Mouse (Mus musculus): ENCODE results near the gene Ccdc121. TPM values are rescaled to one million over a fixed set of nuclear protein-coding genes. Genes with fewer than 3 reads are reported as not detected.
"Not testable (repeated sequence)": the region's sequence is repeated elsewhere in the genome, so short reads cannot be mapped to it uniquely, and the experiment has no call there.

The Ccdc121 gene
- polyA plus RNA-seq, 3 experiments from 2014 or later = not detected

DNA sequence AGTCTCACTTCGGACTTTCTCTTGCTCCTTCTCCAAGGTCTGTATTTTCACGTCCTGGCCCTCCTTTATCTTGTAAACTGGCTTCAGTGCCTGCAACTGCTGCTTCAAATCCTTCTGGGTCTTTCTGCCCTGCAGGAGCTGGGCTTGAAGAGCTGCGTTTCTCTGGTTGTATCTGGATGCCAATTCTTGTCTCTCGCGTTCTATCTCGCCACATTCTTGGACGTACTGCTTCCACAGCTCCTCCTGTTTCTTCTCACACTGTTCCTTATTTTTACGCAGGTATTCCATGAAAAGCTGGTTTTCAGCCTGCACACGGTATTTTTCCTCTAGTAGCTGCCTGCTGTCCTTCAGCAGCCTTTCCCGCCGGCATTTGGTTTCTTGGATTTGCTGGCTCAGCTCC, 396 bp downstream of the Ccdc121 start:
- ATAC-seq = not testable (repeated sequence)

DNA sequence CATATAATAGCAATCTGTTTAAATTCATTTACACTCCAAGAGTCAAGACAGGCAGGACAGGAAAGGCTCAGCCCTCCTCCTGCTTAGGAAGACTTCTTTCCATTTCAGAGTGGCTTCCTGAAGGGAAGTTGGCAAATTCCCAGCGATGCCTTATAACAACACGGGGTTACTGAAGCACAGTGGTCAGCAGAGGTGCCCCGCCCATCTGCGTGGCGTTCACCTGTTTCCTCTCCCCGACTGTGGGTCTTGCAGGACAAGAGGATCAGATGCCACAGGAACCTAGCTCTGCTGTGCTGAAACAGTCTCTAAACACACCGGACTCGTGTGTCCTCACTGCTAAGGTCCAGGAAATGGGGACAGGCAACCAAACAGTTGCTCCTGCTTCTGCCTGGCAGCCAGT, 5.9 kb downstream of the Ccdc121 start:
- no peak for ATAC-seq

DNA sequence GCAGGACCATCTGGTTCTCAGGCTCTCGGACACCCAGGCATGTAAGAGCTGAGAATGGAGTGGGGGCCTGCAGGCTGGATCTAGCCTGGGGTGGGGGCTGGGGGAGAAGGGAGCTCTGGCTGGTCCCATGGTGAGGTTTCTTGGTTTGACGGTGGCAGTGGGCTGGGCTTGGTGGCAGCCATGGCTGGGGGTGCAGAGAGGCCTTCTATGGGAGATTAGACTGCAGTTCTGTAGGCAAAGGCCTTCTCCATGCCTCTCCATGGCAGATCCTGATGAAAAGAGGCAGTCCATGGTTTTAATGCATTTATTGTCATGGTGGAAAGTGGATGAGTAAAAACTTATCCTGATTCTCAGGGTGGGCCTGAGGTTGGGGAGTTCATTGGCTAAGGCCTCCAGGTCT, 7.8 kb downstream of the Ccdc121 start:
- no peak for ATAC-seq

DNA sequence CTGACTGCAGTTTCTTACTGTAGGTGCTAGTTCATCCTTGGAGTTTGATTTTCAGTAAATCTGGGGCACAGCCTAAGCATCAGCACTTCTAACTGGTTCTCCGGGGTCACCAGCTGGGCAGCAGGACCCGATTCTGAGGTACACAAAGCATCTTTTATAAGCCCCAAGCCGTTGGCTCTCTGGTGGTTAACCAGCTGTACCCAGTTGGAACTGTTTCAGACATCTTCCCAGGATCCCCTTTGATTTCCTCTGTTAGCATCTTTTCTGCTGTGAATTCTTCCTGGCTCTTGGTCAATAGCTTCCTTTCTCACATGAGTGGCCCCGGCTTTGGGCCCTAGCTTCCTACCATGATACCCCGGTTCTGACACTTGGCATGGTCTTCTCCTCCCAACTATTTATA, 26.6 kb downstream of the Ccdc121 start:
- ATAC-seq = no peak

DNA sequence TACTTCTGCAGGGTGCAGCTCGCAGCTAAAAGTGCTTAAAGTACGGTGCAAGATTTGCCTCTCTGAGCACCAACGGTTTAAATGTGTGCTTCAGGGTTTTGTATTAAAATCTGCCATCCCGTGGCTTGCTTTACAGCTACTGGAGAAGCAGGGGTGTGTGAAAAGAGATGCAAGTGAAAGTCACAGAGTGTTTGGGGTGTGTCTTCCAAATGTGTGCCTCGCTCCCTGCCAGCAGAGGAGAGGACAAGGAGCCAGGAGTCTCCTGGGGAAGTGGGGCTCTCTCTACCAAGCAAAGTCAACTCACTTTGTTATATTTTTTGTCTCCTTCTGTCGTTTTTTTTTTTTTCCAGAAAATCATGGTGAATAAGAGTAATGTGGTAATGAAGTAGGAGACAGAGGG, 34.7 kb downstream of the Ccdc121 start:
- no peak for ATAC-seq

DNA sequence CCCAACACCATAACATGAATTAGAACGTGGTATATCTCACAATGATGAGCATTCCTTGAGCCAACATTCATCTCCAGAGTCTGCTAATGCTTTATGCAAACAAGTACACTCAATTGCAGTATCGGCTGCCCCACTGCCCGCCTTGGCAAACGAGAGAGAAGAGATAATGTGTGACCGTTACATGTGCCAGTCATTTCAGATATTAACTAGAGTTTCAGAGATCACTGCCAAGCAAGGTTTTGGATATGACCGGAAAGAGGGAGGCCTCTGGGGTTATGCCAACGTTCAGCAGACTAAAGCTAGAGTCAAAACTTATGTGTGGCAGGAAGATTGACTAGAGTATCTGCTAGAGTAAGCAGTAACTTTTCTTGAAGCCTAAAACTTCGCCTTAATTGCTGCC, 35.1 kb downstream of the Ccdc121 start:
- ATAC-seq = no peak

DNA sequence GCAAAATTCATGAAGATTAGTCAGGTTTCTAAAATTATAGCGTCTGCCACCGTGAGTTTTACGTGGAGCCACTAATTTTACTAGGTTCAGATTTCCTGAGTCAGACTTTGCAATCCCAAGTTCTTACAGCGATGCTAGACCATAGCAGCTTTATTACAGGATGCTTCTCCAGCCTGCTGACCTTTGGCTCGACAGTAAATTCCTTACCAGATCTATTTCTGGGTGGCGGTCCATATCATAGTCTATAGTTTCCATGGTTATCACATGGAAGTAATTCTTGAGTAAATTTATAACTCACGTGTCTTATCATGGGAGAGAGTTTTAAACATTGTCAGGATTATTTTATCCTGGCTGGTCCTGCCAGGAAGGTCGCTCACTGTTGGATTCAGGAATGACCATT, 41.8 kb downstream of the Ccdc121 start:
- ATAC-seq = no peak

DNA sequence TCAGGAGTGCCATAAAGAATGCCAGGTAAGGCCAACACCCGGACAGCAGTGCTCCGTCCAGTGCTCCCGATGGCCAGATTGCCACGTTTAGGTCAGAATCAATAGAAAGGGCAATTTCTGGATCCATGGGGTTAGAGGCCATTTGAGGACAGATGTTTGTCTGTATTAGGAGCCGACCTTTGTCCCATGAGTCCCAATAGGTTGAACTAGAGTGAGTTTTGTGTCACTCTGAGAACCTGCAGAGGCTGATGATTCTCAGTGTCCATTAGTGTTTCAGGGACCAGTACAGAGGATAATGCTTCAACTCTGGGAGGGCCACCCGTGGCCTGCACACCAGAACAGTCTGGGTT, 44.0 kb downstream of the Ccdc121 start:
- ATAC-seq = no peak

DNA sequence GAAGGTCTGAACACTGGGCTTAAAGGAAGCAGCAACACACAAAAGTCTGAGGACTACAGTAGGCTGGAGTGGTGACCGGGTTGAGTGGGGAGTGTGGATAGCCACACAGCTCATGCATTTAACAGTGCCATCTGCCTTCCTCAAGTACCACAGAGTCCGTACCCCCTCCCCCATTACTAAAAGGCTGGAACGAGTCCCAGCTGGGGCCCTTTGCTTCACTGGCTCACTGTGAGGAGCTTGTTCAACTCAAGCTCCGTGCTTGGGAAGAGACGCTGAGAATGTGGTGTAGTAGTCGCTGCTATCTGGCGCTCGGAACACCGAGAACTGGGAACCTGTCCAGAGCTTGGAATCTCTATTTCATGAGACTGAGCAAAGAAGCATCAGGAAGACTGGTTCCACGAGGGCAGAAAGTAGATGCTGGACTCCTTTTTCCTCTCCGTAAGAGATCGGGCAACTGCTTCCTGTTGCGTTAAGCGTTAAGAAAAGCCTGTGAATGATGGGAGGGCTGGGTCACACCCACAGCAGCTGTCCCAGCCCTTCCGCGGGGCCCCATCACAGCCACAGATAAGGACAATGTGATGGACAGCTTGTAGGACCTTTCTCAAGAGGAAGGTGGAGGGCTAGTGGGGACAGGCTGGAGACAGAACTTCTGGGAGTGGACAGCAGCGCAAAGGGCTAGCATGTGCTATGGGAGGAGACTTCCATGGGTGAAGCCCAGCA, 44.5 kb downstream of the Ccdc121 start:
- ATAC-seq = no peak

DNA sequence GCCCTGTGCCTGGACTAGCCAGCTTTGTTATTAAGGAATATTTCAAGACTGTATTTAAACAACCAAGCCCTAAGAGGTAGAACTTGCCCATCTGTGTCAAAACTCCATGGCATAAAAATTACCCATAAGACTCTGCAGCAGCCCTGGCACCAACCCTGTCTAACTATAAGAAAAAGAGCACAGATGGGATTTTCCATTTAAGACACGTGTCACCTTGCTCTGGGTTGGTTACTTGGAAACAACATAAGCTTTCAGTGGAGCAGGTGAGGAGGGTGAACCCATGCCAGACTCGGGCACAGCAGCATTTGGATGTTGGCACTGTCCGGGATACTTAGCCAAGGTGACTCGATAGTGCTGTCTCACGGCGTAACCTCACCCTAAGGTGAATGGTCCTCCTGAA, 45.2 kb downstream of the Ccdc121 start:
- no peak for ATAC-seq

DNA sequence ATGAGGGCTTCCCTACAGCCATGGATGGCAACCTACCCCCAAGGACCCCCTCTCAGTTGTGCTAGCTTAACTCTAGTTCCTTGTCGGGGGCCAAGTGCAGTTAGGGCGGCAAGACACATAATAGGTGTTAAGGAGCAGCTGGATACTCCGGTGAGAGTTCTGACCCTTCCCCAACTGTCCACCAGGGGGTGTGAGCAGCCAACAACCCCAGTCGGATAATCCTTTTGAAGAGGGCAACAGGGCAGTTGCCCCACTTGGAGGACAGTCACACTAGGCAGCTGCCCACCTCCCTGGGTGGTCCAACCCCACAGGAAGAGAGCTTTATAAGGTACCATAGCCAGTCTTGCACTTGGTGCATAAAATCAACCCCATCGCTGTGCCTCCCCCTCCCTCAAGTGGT, 46.2 kb downstream of the Ccdc121 start:
- no peak for ATAC-seq

DNA sequence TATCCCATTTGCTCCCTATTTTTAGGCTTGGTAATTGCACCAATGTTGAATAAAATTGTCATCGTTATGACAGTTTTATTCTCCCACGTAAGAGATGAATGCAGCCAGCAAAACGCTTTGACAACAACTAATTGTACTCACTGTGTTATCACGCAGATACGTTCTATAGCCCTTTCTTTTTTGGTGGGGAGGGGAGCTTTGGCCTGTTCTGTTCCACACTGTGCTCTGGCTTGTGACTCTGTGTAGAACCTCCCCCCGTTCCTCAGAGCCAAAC, 48.4 kb downstream of the Ccdc121 start:
- ATAC-seq = no peak

DNA sequence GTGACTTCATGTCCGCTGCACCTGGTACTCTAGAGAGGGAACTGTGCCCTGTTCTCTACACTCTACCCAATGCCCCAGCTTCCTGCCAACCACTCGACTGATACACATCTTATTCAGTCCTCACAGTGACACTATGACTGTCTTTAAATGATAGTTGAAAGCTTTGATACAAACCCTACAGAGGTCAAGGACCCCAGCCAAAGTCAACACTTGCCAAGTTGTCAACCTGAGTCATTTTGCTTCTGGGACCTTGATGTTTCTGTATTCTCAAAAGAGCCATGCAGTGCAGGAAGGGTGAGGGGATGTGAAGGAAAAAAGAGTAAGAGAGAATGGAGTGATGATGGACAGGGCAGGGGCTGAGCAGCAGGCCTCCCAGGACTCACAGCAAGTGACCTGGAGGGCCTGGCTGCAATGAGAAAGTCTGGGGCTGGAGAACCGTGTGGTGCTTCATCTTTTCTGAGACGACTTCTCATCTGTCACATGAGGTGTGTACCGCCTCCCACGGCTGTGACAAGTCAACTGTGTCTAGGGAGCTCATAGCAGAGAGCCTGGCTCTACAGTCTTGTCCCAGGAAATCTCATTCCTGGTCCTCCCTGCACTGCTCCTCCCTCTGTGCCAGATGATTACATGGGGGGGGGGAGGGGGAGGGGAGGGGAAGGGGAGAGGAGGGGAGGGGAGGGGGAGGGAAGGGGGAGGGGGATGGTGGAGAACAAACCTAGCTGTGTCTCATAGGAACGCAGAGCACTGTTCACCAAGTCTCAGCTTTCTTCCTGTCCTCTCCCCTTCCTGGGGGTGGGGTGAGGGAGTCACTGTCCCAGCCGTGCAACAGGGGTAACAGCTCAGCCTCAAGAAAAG, 49.0 kb downstream of the Ccdc121 start:
- ATAC-seq = no peak

DNA sequence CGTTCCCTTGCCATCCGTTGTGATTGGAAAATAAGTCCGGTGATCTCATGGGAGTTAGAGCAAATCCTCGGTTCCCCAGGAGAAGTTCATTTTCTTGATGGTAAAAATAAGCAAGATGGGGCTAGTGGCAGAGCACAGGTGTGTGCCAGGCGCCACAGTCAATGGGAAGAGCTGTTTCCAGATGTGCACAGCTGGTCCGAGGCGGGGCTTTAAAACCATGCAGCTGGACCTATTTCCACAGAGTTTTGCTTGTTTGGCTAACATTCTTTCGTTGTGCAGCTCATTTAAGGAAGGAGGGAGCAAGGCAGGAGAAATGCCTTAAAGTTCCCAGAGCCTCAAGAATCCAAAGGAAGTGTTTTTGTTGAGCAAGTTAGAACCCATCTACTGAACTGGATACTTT, 49.8 kb downstream of the Ccdc121 start:
- no peak for ATAC-seq

DNA sequence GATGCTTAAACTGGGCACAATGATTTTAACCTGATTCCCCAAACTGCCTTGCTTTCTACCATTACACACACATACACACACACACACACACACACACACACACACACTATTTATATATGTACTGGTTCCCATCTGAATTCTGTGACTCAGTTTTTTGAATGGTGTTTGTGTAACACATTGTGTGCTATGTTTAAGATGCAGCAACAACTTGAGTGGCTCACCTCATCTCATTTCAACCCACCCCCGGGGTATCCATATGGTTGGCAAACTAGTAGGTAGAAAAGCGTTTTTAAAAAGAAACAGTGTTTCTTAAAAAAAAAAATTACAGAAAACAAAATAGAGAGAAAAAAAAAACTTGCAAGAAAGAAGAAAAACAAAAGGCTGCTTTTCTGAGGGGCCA, 51.0 kb downstream of the Ccdc121 start:
- ATAC-seq = no peak

Other genes with a start within 250 kb of the Ccdc121 start
- gene Cnih3, start 158.8 kb downstream of the Ccdc121 start, polyA plus RNA-seq (2017; shearing (Covaris generic)) = not detected
- 1 to 10 TPM; 3.0 to 5.2 (median 3.1) TPM for gene Dnah14, start 65.1 kb upstream of the Ccdc121 start, polyA plus RNA-seq (2017; shearing (Covaris generic))